Comparison of ENCODE assay signal across 9 mouse cellular contexts in genomic region chr7:126881040-126881439, GRCm38 (mm10). TPM values are rescaled to one million over a fixed set of nuclear protein-coding genes. Genes with fewer than 3 reads are reported as not detected.
DNase-seq lines count a peak whose midpoint lies in the region; ATAC-seq lines count a peak whose summit lies in the region.
"Had no signal": no experiment of that assay in that cellular context is flagged by ENCODE, and none has a peak within 500 bp of the region (broad histone marks: within the 10 kb centered on the region; RNA-seq: fewer than 3 reads in every experiment).

No protein-coding gene starts in this region.

- 76% methylated on average over 6 of the region's 6 CpGs for WGBS in embryonic facial prominence, embryonic 14.5 days
- 73% methylated on average over 6 of the region's 6 CpGs for WGBS in heart, embryonic 11.5 days (ENCODE audit: insufficient replicate concordance)
- WGBS in kidney, embryonic 14.5 days: 71% methylated on average over 6 of the region's 6 CpGs

- H3K4me2 ChIP-seq in embryonic facial prominence, embryonic 14.5 days (ENCODE audit: low read depth, low read length): peak overlapping the region; percentile 94; the same call in 1 of the 2 replicates
- H3K4me2 ChIP-seq in heart, embryonic 11.5 days: peak overlapping the region; percentile 96
- H3K4me2 ChIP-seq in kidney, embryonic 14.5 days (replicated peaks; ENCODE audit: low read depth, low read length): peak overlapping the region; percentile 97; the same call in 1 of the 2 replicates

- no peak for DNase-seq in embryonic facial prominence, embryonic 14.5 days (ENCODE audit: low spot score)
- peak; percentile 61 for DNase-seq in lung, postnatal 14 days
- DNase-seq in urinary bladder, postnatal 25 days (ENCODE audit: low spot score): no peak
- no peak for DNase-seq in left cerebral cortex, adult 11 months (ENCODE audit: low spot score)
- no peak for DNase-seq in ovary, postnatal 14 days (ENCODE audit: low spot score)
- no peak for DNase-seq in gastrocnemius, adult 18-20 months (ENCODE audit: low spot score)

- H3K4me3 ChIP-seq in embryonic facial prominence, embryonic 14.5 days (ENCODE audit: low read depth, low read length): no peak overlapping the region
- H3K4me3 ChIP-seq in heart, embryonic 11.5 days (ENCODE audit: low read depth, low read length): peak overlapping the region; percentile 86; the same call in 1 of the 2 replicates
- H3K4me3 ChIP-seq in kidney, embryonic 14.5 days (ENCODE audit: low read length): no peak overlapping the region

- H3K9ac ChIP-seq in embryonic facial prominence, embryonic 14.5 days (ENCODE audit: low read depth, low read length): peak overlapping the region; percentile 35
- H3K9ac ChIP-seq in heart, embryonic 11.5 days (ENCODE audit: low read depth, low read length): peak overlapping the region; percentile 57
- peak overlapping the region; percentile 89; the same call in 1 of the 2 replicates for H3K9ac ChIP-seq in kidney, embryonic 14.5 days (ENCODE audit: low read depth, low read length)

- no peaks in the 10 kb centered on the region for H3K9me3 ChIP-seq in embryonic facial prominence, embryonic 14.5 days (ENCODE audit: control insufficient read depth, low read length)
- H3K9me3 ChIP-seq in heart, embryonic 11.5 days (replicated peaks; ENCODE audit: control insufficient read depth, low read length): no peaks in the 10 kb centered on the region
- H3K9me3 ChIP-seq in kidney, embryonic 14.5 days (ENCODE audit: control insufficient read depth, low read length): no peaks in the 10 kb centered on the region

- peaks cover 46% of the 10 kb centered on the region for H3K36me3 ChIP-seq in embryonic facial prominence, embryonic 14.5 days (ENCODE audit: control insufficient read depth, insufficient read depth, low read length)
- peaks cover 37% of the 10 kb centered on the region for H3K36me3 ChIP-seq in heart, embryonic 11.5 days (ENCODE audit: control insufficient read depth, insufficient read depth, low read length)
- peaks cover 46% of the 10 kb centered on the region for H3K36me3 ChIP-seq in kidney, embryonic 14.5 days (ENCODE audit: control insufficient read depth, insufficient read depth, low read length)

- no peaks in the 10 kb centered on the region for H3K27me3 ChIP-seq in embryonic facial prominence, embryonic 14.5 days (replicated peaks; ENCODE audit: control insufficient read depth, insufficient read depth, low read length)
- H3K27me3 ChIP-seq in heart, embryonic 11.5 days (ENCODE audit: control insufficient read depth, insufficient read depth, low read length): no peaks in the 10 kb centered on the region
- no peaks in the 10 kb centered on the region for H3K27me3 ChIP-seq in kidney, embryonic 14.5 days (ENCODE audit: control insufficient read depth, insufficient read depth, low read length)
- H3K27me3 ChIP-seq: Patski had no signal

- no peak overlapping the region for H3K27ac ChIP-seq in embryonic facial prominence, embryonic 14.5 days (replicated peaks; ENCODE audit: low read depth, low read length)
- H3K27ac ChIP-seq in heart, embryonic 11.5 days (ENCODE audit: low read depth, low read length): peak overlapping the region; percentile 41
- peak overlapping the region; percentile 61; the same call in 1 of the 2 replicates for H3K27ac ChIP-seq in kidney, embryonic 14.5 days (ENCODE audit: low read depth, low read length)

- ATAC-seq in embryonic facial prominence, embryonic 14.5 days (ENCODE audit: low read depth): no peak
- no peak for ATAC-seq in heart, embryonic 11.5 days (replicated peaks; ENCODE audit: insufficient number of reproducible peaks, low FRiP score, low TSS enrichment)
- ATAC-seq in kidney, embryonic 14.5 days (ENCODE audit: low FRiP score, low TSS enrichment): no peak
- ATAC-seq: Patski had no signal

- H3K4me1 ChIP-seq in embryonic facial prominence, embryonic 14.5 days (ENCODE audit: control insufficient read depth, insufficient read depth, low read length): peaks cover 24% of the 10 kb centered on the region
- H3K4me1 ChIP-seq in heart, embryonic 11.5 days (ENCODE audit: control insufficient read depth, insufficient read depth, low read length): peaks cover 22% of the 10 kb centered on the region
- peaks cover 24% of the 10 kb centered on the region for H3K4me1 ChIP-seq in kidney, embryonic 14.5 days (ENCODE audit: control insufficient read depth, insufficient read depth, low read length)

RNA-seq across cellular contexts. Expression of gene Taok2, which starts 3.5 kb away (rescaled TPM):
- 29.1 and 31.9 TPM in 2 replicates for polyA plus RNA-seq in embryonic facial prominence, embryonic 14.5 days (2014; fragmentation: Nextera tagmentation; extraction: Ambion mirVana)
- 19.4 and 25.9 TPM in 2 replicates for polyA plus RNA-seq in heart, embryonic 11.5 days (2014; fragmentation: Nextera tagmentation; extraction: Ambion mirVana)
- 24.9 and 29.2 TPM in 2 replicates for polyA plus RNA-seq in kidney, embryonic 14.5 days (2014; fragmentation: Nextera tagmentation; extraction: Ambion mirVana)
- 10 to 100 TPM; 19.7 to 21.9 TPM for total RNA-seq in gastrocnemius, adult 18-20 months (2021)

RNA-seq across cellular contexts. Expression of gene Ino80e, which starts 18.9 kb away (rescaled TPM):
- 75.0 and 86.1 TPM in 2 replicates for polyA plus RNA-seq in embryonic facial prominence, embryonic 14.5 days (2014; fragmentation: Nextera tagmentation; extraction: Ambion mirVana)
- 69.8 and 76.1 TPM in 2 replicates for polyA plus RNA-seq in heart, embryonic 11.5 days (2014; fragmentation: Nextera tagmentation; extraction: Ambion mirVana)
- 92.4 and 94.0 TPM in 2 replicates for polyA plus RNA-seq in kidney, embryonic 14.5 days (2014; fragmentation: Nextera tagmentation; extraction: Ambion mirVana)
- 10 to 100 TPM in 1 of 2 experiments, 1 to 10 TPM in 1; 8.4 to 12.3 TPM for total RNA-seq in gastrocnemius, adult 18-20 months (2021)

RNA-seq across cellular contexts. Expression of gene Hirip3, which starts 19.3 kb away (rescaled TPM):
- 13.2 and 14.8 TPM in 2 replicates for polyA plus RNA-seq in embryonic facial prominence, embryonic 14.5 days (2014; fragmentation: Nextera tagmentation; extraction: Ambion mirVana)
- polyA plus RNA-seq in heart, embryonic 11.5 days (2014; fragmentation: Nextera tagmentation; extraction: Ambion mirVana): 15.5 and 17.0 TPM in 2 replicates
- polyA plus RNA-seq in kidney, embryonic 14.5 days (2014; fragmentation: Nextera tagmentation; extraction: Ambion mirVana): 22.8 and 23.5 TPM in 2 replicates
- 1 to 10 TPM; 5.0 to 5.4 TPM for total RNA-seq in gastrocnemius, adult 18-20 months (2021)

RNA-seq across cellular contexts. Expression of gene Doc2a, which starts 33.8 kb away (rescaled TPM):
- polyA plus RNA-seq in embryonic facial prominence, embryonic 14.5 days (2014; fragmentation: Nextera tagmentation; extraction: Ambion mirVana): 1.7 and 2.0 TPM in 2 replicates
- 0.17 and 0.96 TPM in 2 replicates for polyA plus RNA-seq in heart, embryonic 11.5 days (2014; fragmentation: Nextera tagmentation; extraction: Ambion mirVana)
- 7.2 and 8.8 TPM in 2 replicates for polyA plus RNA-seq in kidney, embryonic 14.5 days (2014; fragmentation: Nextera tagmentation; extraction: Ambion mirVana)
- total RNA-seq in gastrocnemius, adult 18-20 months (2021): not detected
- polyA plus RNA-seq: Patski had no signal

RNA-seq across cellular contexts. Expression of gene Tmem219, which starts 41.7 kb away (rescaled TPM):
- polyA plus RNA-seq in embryonic facial prominence, embryonic 14.5 days (2014; fragmentation: Nextera tagmentation; extraction: Ambion mirVana): 30.2 and 33.2 TPM in 2 replicates
- polyA plus RNA-seq in heart, embryonic 11.5 days (2014; fragmentation: Nextera tagmentation; extraction: Ambion mirVana): 13.5 and 18.3 TPM in 2 replicates
- polyA plus RNA-seq in kidney, embryonic 14.5 days (2014; fragmentation: Nextera tagmentation; extraction: Ambion mirVana): 27.4 and 30.5 TPM in 2 replicates
- total RNA-seq in gastrocnemius, adult 18-20 months (2021): 10 to 100 TPM in 1 of 2 experiments, 1 to 10 TPM in 1; 9.9 to 12.1 TPM

Comparison
In these comparisons a context has a peak if more than half of its experiments do, and no peak if none do; other contexts are left out.
1. H3K9ac ChIP-seq: peak in every context shown above with its lines; median percentile 89 in kidney, embryonic 14.5 days; 57 in heart, embryonic 11.5 days; 35 in embryonic facial prominence, embryonic 14.5 days.